Mouse (Mus musculus): ENCODE results near the gene Hist1h1t. TPM values are rescaled to one million over a fixed set of nuclear protein-coding genes. Genes with fewer than 3 reads are reported as not detected.
A peak's percentile ranks its signal among the peaks of the same experiment; 100 is the strongest.

The Hist1h1t gene
- polyA plus RNA-seq, 1 experiment from 2014 or later = not detected

- H3K9ac ChIP-seq (ENCODE audit: low read depth, low read length) = peak overlapping the region; percentile 77
- H3K27me3 ChIP-seq (replicated peaks; ENCODE audit: control insufficient read depth, insufficient read depth, low read length) = no peaks in the 10 kb centered on the region
- peaks cover 18% of the 10 kb centered on the region for H3K4me1 ChIP-seq (replicated peaks; ENCODE audit: control insufficient read depth, insufficient read depth, low read length)
- no peaks in the 10 kb centered on the region for H3K36me3 ChIP-seq (ENCODE audit: control insufficient read depth, insufficient read depth, low read length)
- 43% methylated on average over 4 of the region's 4 CpGs for WGBS
- no peak for ATAC-seq (replicated peaks; ENCODE audit: low FRiP score)
- peak overlapping the region; percentile 100 for H3K27ac ChIP-seq (ENCODE audit: low read depth, low read length)
- H3K4me2 ChIP-seq = peak overlapping the region; percentile 60
- no peak for DNase-seq (ENCODE audit: low spot score)
- peak overlapping the region; percentile 46 for H3K4me3 ChIP-seq (ENCODE audit: low read depth, low read length)
- H3K9me3 ChIP-seq (ENCODE audit: control insufficient read depth, low read length) = no peaks in the 10 kb centered on the region
Observed at GRCm38 (mm10) chr13:23743963-23744362, 48.3 kb downstream of the Hist1h1t start.

- Histone ChIP-seq H3K27ac (ENCODE audit: low read depth, low read length) (peak overlapping the region; percentile 100), H3K4me2 (peak overlapping the region; percentile 60), H3K4me1 (replicated peaks; ENCODE audit: control insufficient read depth, insufficient read depth, low read length) (peaks cover 18% of the 10 kb centered on the region), H3K4me3 (ENCODE audit: low read depth, low read length) (peak overlapping the region; percentile 46), H3K9ac (ENCODE audit: low read depth, low read length) (peak overlapping the region; percentile 77), H3K36me3 (ENCODE audit: control insufficient read depth, insufficient read depth, low read length) (no peaks in the 10 kb centered on the region), H3K9me3 (ENCODE audit: control insufficient read depth, low read length) (no peaks in the 10 kb centered on the region), H3K27me3 (replicated peaks; ENCODE audit: control insufficient read depth, insufficient read depth, low read length) (no peaks in the 10 kb centered on the region)
- no peak for DNase-seq (ENCODE audit: low spot score)
- WGBS = 3% methylated on average over 13 of the region's 36 CpGs
- no peak for ATAC-seq (replicated peaks; ENCODE audit: low FRiP score)
Observed at GRCm38 (mm10) chr13:23744421-23745380, 49.1 kb downstream of the Hist1h1t start.

GRCm38 (mm10) chr13:23745381-23746161 lies 50.0 kb downstream of the Hist1h1t start, which contains the start of gene Hist1h3c:
Gene Hist1h3c (minus strand): TSS chr13:23745602.
- Histone ChIP-seq H3K4me1 (replicated peaks; ENCODE audit: control insufficient read depth, insufficient read depth, low read length) (peaks cover 18% of the 10 kb centered on the region), H3K4me2 (peak within 1 kb of the TSS; percentile 60), H3K9me3 (ENCODE audit: control insufficient read depth, low read length) (no peaks in the 10 kb centered on the region), H3K4me3 (ENCODE audit: low read depth, low read length) (peak within 1 kb of the TSS; percentile 47), H3K36me3 (ENCODE audit: control insufficient read depth, insufficient read depth, low read length) (no peaks in the 10 kb centered on the region), H3K9ac (ENCODE audit: low read depth, low read length) (peak within 1 kb of the TSS; percentile 88), H3K27me3 (replicated peaks; ENCODE audit: control insufficient read depth, insufficient read depth, low read length) (no peaks in the 10 kb centered on the region), H3K27ac (ENCODE audit: low read depth, low read length) (peak within 1 kb of the TSS; percentile 100)
- DNase-seq (ENCODE audit: low spot score) = peak; percentile 77
- 1% methylated on average over 28 of the region's 28 CpGs for WGBS
- ATAC-seq (replicated peaks; ENCODE audit: low FRiP score) = peak; percentile 64

Small RNA genes lying within 50 kb of the gene (microRNA-seq; reads per million reads assigned to microRNA genes)
- gene Gm44314 (ENCODE audit: borderline number of aligned reads) (not detected), gene Gm44350 (ENCODE audit: borderline number of aligned reads) (not detected)

Other genes starting within 250 kb of the Hist1h1t start
- 1.8 and 2.2 TPM in 2 replicates for gene Btn1a1, start 229.9 kb upstream of the Hist1h1t start, polyA plus RNA-seq (2014; fragmentation: Nextera tagmentation; extraction: Ambion mirVana)
- 0.08 and 0.32 TPM in 2 replicates for gene Btn2a2, start 207.0 kb upstream of the Hist1h1t start, polyA plus RNA-seq (2014; fragmentation: Nextera tagmentation; extraction: Ambion mirVana)
- 3.3 and 4.3 TPM in 2 replicates for gene Hist1h4h, start 164.8 kb upstream of the Hist1h1t start, polyA plus RNA-seq (2014; fragmentation: Nextera tagmentation; extraction: Ambion mirVana)
- gene Hist1h2af, start 161.9 kb upstream of the Hist1h1t start, polyA plus RNA-seq (2014; fragmentation: Nextera tagmentation; extraction: Ambion mirVana) = 1.1 and 5.1 TPM in 2 replicates
- 5.2 TPM in 2 replicates for gene Hist1h3g, start 160.4 kb upstream of the Hist1h1t start, polyA plus RNA-seq (2014; fragmentation: Nextera tagmentation; extraction: Ambion mirVana)
- gene Hist1h2bh, start 152.4 kb upstream of the Hist1h1t start, polyA plus RNA-seq (2014; fragmentation: Nextera tagmentation; extraction: Ambion mirVana) = 1.6 and 1.7 TPM in 2 replicates
- 0.42 and 0.62 TPM in 2 replicates for gene Hist1h3f, start 151.8 kb upstream of the Hist1h1t start, polyA plus RNA-seq (2014; fragmentation: Nextera tagmentation; extraction: Ambion mirVana)
- gene Hist1h4f, start 144.2 kb upstream of the Hist1h1t start, polyA plus RNA-seq (2014; fragmentation: Nextera tagmentation; extraction: Ambion mirVana) = 0.66 and 1.4 TPM in 2 replicates
- 0.68 and 0.82 TPM in 2 replicates for gene Hist1h1d, start 142.6 kb upstream of the Hist1h1t start, polyA plus RNA-seq (2014; fragmentation: Nextera tagmentation; extraction: Ambion mirVana)
- 3.5 and 5.6 TPM in 2 replicates for gene Hist1h3e, start 133.4 kb upstream of the Hist1h1t start, polyA plus RNA-seq (2014; fragmentation: Nextera tagmentation; extraction: Ambion mirVana)
- gene Hist1h2ae, start 124.6 kb upstream of the Hist1h1t start, polyA plus RNA-seq (2014; fragmentation: Nextera tagmentation; extraction: Ambion mirVana) = 61.3 and 62.9 TPM in 2 replicates
- 5.7 and 6.3 TPM in 2 replicates for gene Hist1h2bg, start 124.4 kb upstream of the Hist1h1t start, polyA plus RNA-seq (2014; fragmentation: Nextera tagmentation; extraction: Ambion mirVana)
- 1.8 TPM in 2 replicates for gene Hist1h2bf, start 121.6 kb upstream of the Hist1h1t start, polyA plus RNA-seq (2014; fragmentation: Nextera tagmentation; extraction: Ambion mirVana)
- 0.84 and 0.92 TPM in 2 replicates for gene Hist1h2ad, start 121.4 kb upstream of the Hist1h1t start, polyA plus RNA-seq (2014; fragmentation: Nextera tagmentation; extraction: Ambion mirVana)
- gene Hist1h3d, start 120.1 kb upstream of the Hist1h1t start, polyA plus RNA-seq (2014; fragmentation: Nextera tagmentation; extraction: Ambion mirVana) = 7.7 and 8.5 TPM in 2 replicates
- 92.8 and 99.3 TPM in 2 replicates for gene Hist1h4d, start 114.2 kb upstream of the Hist1h1t start, polyA plus RNA-seq (2014; fragmentation: Nextera tagmentation; extraction: Ambion mirVana)
- gene Hist1h2be, start 74.7 kb upstream of the Hist1h1t start, polyA plus RNA-seq (2014; fragmentation: Nextera tagmentation; extraction: Ambion mirVana) = 4.4 TPM in 2 replicates
- gene Hist1h1e, start 73.3 kb upstream of the Hist1h1t start, polyA plus RNA-seq (2014; fragmentation: Nextera tagmentation; extraction: Ambion mirVana) = 17.5 and 21.2 TPM in 2 replicates
- 0.79 and 1.5 TPM in 2 replicates for gene Hist1h2ac, start 11.9 kb upstream of the Hist1h1t start, polyA plus RNA-seq (2014; fragmentation: Nextera tagmentation; extraction: Ambion mirVana)
- 31.9 and 35.7 TPM in 2 replicates for gene Hist1h2bc, start 11.6 kb upstream of the Hist1h1t start, polyA plus RNA-seq (2014; fragmentation: Nextera tagmentation; extraction: Ambion mirVana)
- 5.1 and 5.2 TPM in 2 replicates for gene Hist1h4c, start 2.6 kb downstream of the Hist1h1t start, polyA plus RNA-seq (2014; fragmentation: Nextera tagmentation; extraction: Ambion mirVana)
- gene Hfe, start 15.0 kb downstream of the Hist1h1t start, polyA plus RNA-seq (2014; fragmentation: Nextera tagmentation; extraction: Ambion mirVana) = 6.1 and 7.2 TPM in 2 replicates
- 24.2 and 25.8 TPM in 2 replicates for gene Hist1h1c, start 43.0 kb downstream of the Hist1h1t start, polyA plus RNA-seq (2014; fragmentation: Nextera tagmentation; extraction: Ambion mirVana)
- gene Hist1h3c, start 49.8 kb downstream of the Hist1h1t start, polyA plus RNA-seq (2014; fragmentation: Nextera tagmentation; extraction: Ambion mirVana) = 6.1 and 6.7 TPM in 2 replicates
- 3.1 and 4.6 TPM in 2 replicates for gene Hist1h2bb, start 50.9 kb downstream of the Hist1h1t start, polyA plus RNA-seq (2014; fragmentation: Nextera tagmentation; extraction: Ambion mirVana)
- 38.5 and 42.1 TPM in 2 replicates for gene Hist1h2ab, start 55.3 kb downstream of the Hist1h1t start, polyA plus RNA-seq (2014; fragmentation: Nextera tagmentation; extraction: Ambion mirVana)
- gene Hist1h3b, start 56.5 kb downstream of the Hist1h1t start, polyA plus RNA-seq (2014; fragmentation: Nextera tagmentation; extraction: Ambion mirVana) = 5.5 and 8.3 TPM in 2 replicates
- 4.0 TPM in 2 replicates for gene Hist1h4b, start 61.2 kb downstream of the Hist1h1t start, polyA plus RNA-seq (2014; fragmentation: Nextera tagmentation; extraction: Ambion mirVana)
- 0.57 TPM in 1 of 2 replicates, not detected in the other for gene Hist1h4a, start 65.4 kb downstream of the Hist1h1t start, polyA plus RNA-seq (2014; fragmentation: Nextera tagmentation; extraction: Ambion mirVana)
- gene Hist1h3a, start 66.6 kb downstream of the Hist1h1t start, polyA plus RNA-seq (2014; fragmentation: Nextera tagmentation; extraction: Ambion mirVana) = 4.2 and 8.8 TPM in 2 replicates
- gene Hist1h1a, start 67.9 kb downstream of the Hist1h1t start, polyA plus RNA-seq (2014; fragmentation: Nextera tagmentation; extraction: Ambion mirVana) = 2.8 and 3.9 TPM in 2 replicates
- not detected in 2 replicates for gene Trim38, start 74.1 kb downstream of the Hist1h1t start, polyA plus RNA-seq (2014; fragmentation: Nextera tagmentation; extraction: Ambion mirVana)
- gene Slc17a2, start 111.2 kb downstream of the Hist1h1t start, polyA plus RNA-seq (2014; fragmentation: Nextera tagmentation; extraction: Ambion mirVana) = 0.26 and 0.56 TPM in 2 replicates
- gene Slc17a3, start 143.6 kb downstream of the Hist1h1t start, polyA plus RNA-seq (2014; fragmentation: Nextera tagmentation; extraction: Ambion mirVana) = 0.36 and 0.43 TPM in 2 replicates
- gene Slc17a1, start 171.9 kb downstream of the Hist1h1t start, polyA plus RNA-seq (2014; fragmentation: Nextera tagmentation; extraction: Ambion mirVana) = not detected in 2 replicates
- gene Slc17a4, start 219.2 kb downstream of the Hist1h1t start, polyA plus RNA-seq (2014; fragmentation: Nextera tagmentation; extraction: Ambion mirVana) = 0.06 TPM in 1 of 2 replicates, not detected in the other
- not detected in 2 replicates for gene Hist1h2ba, start 238.3 kb downstream of the Hist1h1t start, polyA plus RNA-seq (2014; fragmentation: Nextera tagmentation; extraction: Ambion mirVana)
- gene Hist1h2aa, start 238.6 kb downstream of the Hist1h1t start, polyA plus RNA-seq (2014; fragmentation: Nextera tagmentation; extraction: Ambion mirVana) = not detected in 2 replicates

Measured in liver, embryonic 11.5 days (tissue).